Mouse (Mus musculus) lung, embryonic 15.5 days (tissue): ENCODE data around the gene Ppp1r10. TPM values are rescaled to one million over a fixed set of nuclear protein-coding genes. Genes with fewer than 3 reads are reported as not detected.
A peak's percentile ranks its signal among the peaks of the same experiment; 100 is the strongest.

Source experiments
- ATAC-seq: fragments of 200-750 bp; cut with Nextera tagmentation; 2 replicates; pipeline ENCODE4 v1.8.0; 2017; ENCODE audit warnings: moderate number of reproducible peaks, borderline replicate concordance; ENCODE audit not compliant: low FRiP score, low TSS enrichment; ENCODE audit errors: extremely low read depth
- H3K27ac ChIP-seq: fragments of 300-500 bp; sonication (generic); 2 replicates; pipeline ENCODE4 v1.5.1; 2015; ENCODE audit warnings: moderate library complexity, mild to moderate bottlenecking, inconsistent platforms
- H3K27me3 ChIP-seq: fragments of 300-500 bp; sonication (generic); 2 replicates; pipeline ENCODE4 v1.6.1; 2015; ENCODE audit warnings: inconsistent platforms
- H3K36me3 ChIP-seq: fragments of 300-500 bp; sonication (generic); 2 replicates; pipeline ENCODE4 v1.6.1; 2015; ENCODE audit warnings: inconsistent platforms
- H3K4me1 ChIP-seq: fragments of 300-500 bp; sonication (generic); 2 replicates; pipeline ENCODE4 v1.6.1; 2015; ENCODE audit warnings: inconsistent platforms
- H3K4me2 ChIP-seq: fragments of 300-500 bp; sonication (generic); 2 replicates; pipeline ENCODE4 v1.6.1; 2015; ENCODE audit warnings: inconsistent platforms, mild to moderate bottlenecking, moderate library complexity
- H3K4me3 ChIP-seq: fragments of 300-500 bp; sonication (generic); 2 replicates; pipeline ENCODE4 v1.5.1; 2015; ENCODE audit warnings: mild to moderate bottlenecking, inconsistent platforms
- H3K9ac ChIP-seq: fragments of 300-500 bp; sonication (generic); 2 replicates; pipeline ENCODE4 v1.6.1; 2015; ENCODE audit warnings: inconsistent platforms
- H3K9me3 ChIP-seq: fragments of 300-500 bp; sonication (generic); 2 replicates; pipeline ENCODE4 v1.6.1; 2016; ENCODE audit warnings: inconsistent platforms
- WGBS: fragments of 180-500 bp; shearing (Covaris S2); methylation state at CpG from one replicate; pipeline ENCODE4 v1.1.7; 2015; 5-methylcytosine and 5-hydroxymethylcytosine counted together
- polyA plus RNA-seq: library from polyadenylated mRNA; unstranded; fragments of >200 nt; fragmentation: Nextera tagmentation; extraction: Ambion mirVana; gene quantifications from 2 replicates; pipeline ENCODE4 v1.2.1, GENCODE M21; 2015

Gene Ppp1r10
- 35.9 and 38.2 TPM in 2 replicates for polyA plus RNA-seq

GRCm38 (mm10) chr17:35916297-35917142, at the start of gene Ppp1r10, which contains the start of gene Mrps18b:
TSS of gene Ppp1r10 (plus strand) at chr17:35916434.
TSS of gene Mrps18b (minus strand) at chr17:35916389.
- Histone ChIP-seq H3K27me3 (no peaks in the 10 kb centered on the region), H3K4me1 (peaks cover 30% of the 10 kb centered on the region), H3K27ac (peak within 1 kb of the TSS; percentile 98), H3K9me3 (no peaks in the 10 kb centered on the region), H3K9ac (peak within 1 kb of the TSS; percentile 81), H3K4me2 (peak within 1 kb of the TSS; percentile 90), H3K4me3 (peak within 1 kb of the TSS; percentile 56), H3K36me3 (peaks cover 42% of the 10 kb centered on the region)
- WGBS = under 1% methylated on average over 83 of the region's 83 CpGs
- ATAC-seq = peak; percentile 94

GRCm38 (mm10) chr17:35866911-35867890, 49.0 kb upstream of the Ppp1r10 start:
- WGBS = 4% methylated on average over 26 of the region's 26 CpGs
- Histone ChIP-seq H3K4me2 (peak overlapping the region; percentile 90), H3K4me3 (peak overlapping the region; percentile 73), H3K27me3 (no peaks in the 10 kb centered on the region), H3K27ac (peak overlapping the region; percentile 99), H3K9me3 (no peaks in the 10 kb centered on the region), H3K9ac (peak overlapping the region; percentile 79), H3K36me3 (peaks cover 5% of the 10 kb centered on the region), H3K4me1 (peaks cover 46% of the 10 kb centered on the region)
- ATAC-seq = no peak

- Histone ChIP-seq H3K36me3 (peaks cover 5% of the 10 kb centered on the region), H3K27ac (peak overlapping the region; percentile 99), H3K27me3 (no peaks in the 10 kb centered on the region), H3K4me2 (peak overlapping the region; percentile 90), H3K4me3 (peak overlapping the region; percentile 73), H3K4me1 (peaks cover 52% of the 10 kb centered on the region), H3K9me3 (no peaks in the 10 kb centered on the region), H3K9ac (peak overlapping the region; percentile 79)
- ATAC-seq = no peak
- WGBS = 17% methylated on average over 17 of the region's 17 CpGs
These were observed 47.9 kb upstream of the Ppp1r10 start for GRCm38 (mm10) chr17:35868165-35868820.

GRCm38 (mm10) chr17:35868961-35869345, 47.3 kb upstream of the Ppp1r10 start:
- Histone ChIP-seq H3K9ac (peak overlapping the region; percentile 79), H3K27me3 (no peaks in the 10 kb centered on the region), H3K4me3 (peak overlapping the region; percentile 73), H3K9me3 (no peaks in the 10 kb centered on the region), H3K4me1 (peaks cover 57% of the 10 kb centered on the region), H3K4me2 (peak overlapping the region; percentile 90), H3K27ac (peak overlapping the region; percentile 99), H3K36me3 (peaks cover 6% of the 10 kb centered on the region)
- 2% methylated on average over 7 of the region's 7 CpGs for WGBS
- ATAC-seq = no peak

GRCm38 (mm10) chr17:35869346-35870067, 46.7 kb upstream of the Ppp1r10 start:
- H3K4me3 ChIP-seq = peak overlapping the region; percentile 73
- H3K27me3 ChIP-seq = no peaks in the 10 kb centered on the region
- H3K36me3 ChIP-seq = peaks cover 11% of the 10 kb centered on the region
- no peaks in the 10 kb centered on the region for H3K9me3 ChIP-seq
- 0 out of 2 replicates have a peak, but pooled peaks have one; percentile 4 for ATAC-seq
- peaks cover 56% of the 10 kb centered on the region for H3K4me1 ChIP-seq
- H3K4me2 ChIP-seq = peak overlapping the region; percentile 90
- peak overlapping the region; percentile 79 for H3K9ac ChIP-seq
- peak overlapping the region; percentile 99 for H3K27ac ChIP-seq
- WGBS = under 1% methylated on average over 7 of the region's 7 CpGs

GRCm38 (mm10) chr17:35870151-35870883, 45.9 kb upstream of the Ppp1r10 start:
- 34% methylated on average over 9 of the region's 9 CpGs for WGBS
- Histone ChIP-seq H3K36me3 (peaks cover 19% of the 10 kb centered on the region), H3K9me3 (no peaks in the 10 kb centered on the region), H3K4me1 (peaks cover 51% of the 10 kb centered on the region), H3K27me3 (no peaks in the 10 kb centered on the region), H3K4me2 (peak overlapping the region; percentile 90), H3K4me3 (peak overlapping the region; percentile 73), H3K27ac (peak overlapping the region; percentile 99), H3K9ac (peak overlapping the region; percentile 79)
- peak; percentile 9; the same call in 1 of the 2 replicates for ATAC-seq

GRCm38 (mm10) chr17:35870884-35871696, 45.1 kb upstream of the Ppp1r10 start:
- Histone ChIP-seq H3K4me1 (peaks cover 51% of the 10 kb centered on the region), H3K9me3 (no peaks in the 10 kb centered on the region), H3K27me3 (no peaks in the 10 kb centered on the region), H3K4me3 (peak overlapping the region; percentile 73), H3K36me3 (peaks cover 24% of the 10 kb centered on the region), H3K27ac (peak overlapping the region; percentile 99), H3K9ac (peak overlapping the region; percentile 79), H3K4me2 (peak overlapping the region; percentile 90)
- no peak for ATAC-seq
- 68% methylated on average over 8 of the region's 8 CpGs for WGBS

- WGBS = 28% methylated on average over 21 of the region's 21 CpGs
- Histone ChIP-seq H3K36me3 (peaks cover 30% of the 10 kb centered on the region), H3K27me3 (no peaks in the 10 kb centered on the region), H3K9ac (peak overlapping the region; percentile 22; the same call in 1 of the 2 replicates), H3K9me3 (no peaks in the 10 kb centered on the region), H3K27ac (no peak overlapping the region; the same call in 1 of the 2 replicates), H3K4me2 (peak overlapping the region; percentile 46), H3K4me1 (peaks cover 35% of the 10 kb centered on the region), H3K4me3 (0 out of 2 replicates have a peak overlapping the region, but pooled peaks have one; percentile 2)
- ATAC-seq = peak; percentile 23; the same call in 1 of the 2 replicates
These were observed 42.3 kb upstream of the Ppp1r10 start for GRCm38 (mm10) chr17:35873774-35874519.

- no peak overlapping the region for H3K4me2 ChIP-seq
- no peak overlapping the region for H3K9ac ChIP-seq
- H3K4me1 ChIP-seq = peaks cover 29% of the 10 kb centered on the region
- H3K4me3 ChIP-seq = no peak overlapping the region
- H3K27ac ChIP-seq = no peak overlapping the region
- H3K9me3 ChIP-seq = no peaks in the 10 kb centered on the region
- no peaks in the 10 kb centered on the region for H3K27me3 ChIP-seq
- peaks cover 30% of the 10 kb centered on the region for H3K36me3 ChIP-seq
- no peak for ATAC-seq
- 76% methylated on average over 6 of the region's 6 CpGs for WGBS
These were observed 41.5 kb upstream of the Ppp1r10 start for GRCm38 (mm10) chr17:35874721-35875120.
